Mouse (Mus musculus): ENCODE results near the gene Phf5a.

DNA sequence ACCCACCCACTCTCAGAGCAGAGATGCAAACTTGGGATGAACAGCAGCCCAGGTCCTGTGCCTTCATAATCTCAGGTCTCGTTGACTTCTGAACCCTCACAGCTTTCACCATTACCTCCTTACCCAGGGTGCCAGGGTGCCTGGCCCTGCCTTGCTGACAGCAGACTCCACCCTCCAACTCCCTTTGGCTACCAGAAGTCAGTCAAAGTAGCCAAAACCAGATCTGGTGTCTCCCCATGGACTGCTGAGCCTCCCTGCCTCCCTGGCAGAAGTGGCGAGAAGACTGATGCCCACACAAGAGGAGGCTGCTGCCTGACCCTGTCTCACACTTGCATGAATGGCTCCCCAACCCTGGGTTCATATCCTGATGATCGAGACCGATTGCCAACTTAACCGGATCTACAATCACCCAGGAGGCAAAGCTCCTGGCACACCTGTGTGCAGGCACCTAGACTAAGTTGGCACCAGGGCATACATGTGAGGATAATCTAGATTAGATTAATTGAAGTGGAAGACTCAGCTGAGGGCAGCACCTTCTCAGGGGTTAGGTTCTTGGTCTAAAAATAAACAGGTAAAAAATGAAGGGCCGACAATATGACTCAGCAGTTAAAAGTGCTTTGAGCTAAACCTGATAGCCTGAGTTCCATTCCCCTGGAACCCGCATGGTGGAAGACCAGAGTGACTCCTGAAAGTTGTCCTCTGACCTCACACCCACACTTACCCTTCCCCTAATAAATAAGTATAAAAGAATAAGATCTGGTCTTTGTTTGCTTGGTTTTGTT is 43.1 kb downstream of the Phf5a start:
- TF ChIP-seq CTCF (IDR thresholded peaks at IDR 0.05; ENCODE audit: control insufficient read depth, insufficient read depth, low read length), result no peak
- no peak for TF ChIP-seq POLR2A (IDR thresholded peaks at IDR 0.05; ENCODE audit: borderline replicate concordance, control insufficient read depth, low read depth, low read length)

Data from bone marrow, adult 2 months (tissue).